Mouse (Mus musculus) ES-Bruce4 (cell line): ENCODE data around the gene Asgr2. TPM values are rescaled to one million over a fixed set of nuclear protein-coding genes. Genes with fewer than 3 reads are reported as not detected.
"Not testable (repeated sequence)": the region's sequence is repeated elsewhere in the genome, so short reads cannot be mapped to it uniquely, and the experiment has no call there.

ENCODE experiments used
- H3K27ac ChIP-seq: 2 replicates; pipeline ENCODE4 v1.5.1; 2012; ENCODE audit warnings: low read length, inconsistent platforms; ENCODE audit not compliant: insufficient read depth
- H3K27me3 ChIP-seq: 2 replicates; pipeline ENCODE4 v1.6.1; 2012; ENCODE audit warnings: mild to moderate bottlenecking, low read length, inconsistent platforms; ENCODE audit not compliant: control insufficient read depth, poor library complexity, insufficient read depth, severe bottlenecking
- H3K36me3 ChIP-seq: 2 replicates; pipeline ENCODE4 v1.6.1; 2012; ENCODE audit warnings: inconsistent platforms, mild to moderate bottlenecking, low read length, moderate library complexity; ENCODE audit not compliant: control insufficient read depth, poor library complexity, insufficient read depth, severe bottlenecking
- H3K4me1 ChIP-seq: one replicate; pipeline ENCODE4 v1.8.1; 2011; ENCODE audit warnings: low read length; ENCODE audit not compliant: control insufficient read depth, insufficient read depth
- H3K4me3 ChIP-seq: 2 replicates; pipeline ENCODE4 v1.5.1; 2011; ENCODE audit warnings: low read depth, mild to moderate bottlenecking, low read length
- H3K9ac ChIP-seq: 2 replicates; pipeline ENCODE4 v1.6.1; 2012; ENCODE audit warnings: low read depth, mild to moderate bottlenecking, inconsistent platforms; ENCODE audit not compliant: poor library complexity, severe bottlenecking
- H3K9me3 ChIP-seq: replicated peaks from 2 replicates; pipeline ENCODE4 v1.6.1; 2012; ENCODE audit warnings: mild to moderate bottlenecking, low read length, inconsistent platforms; ENCODE audit not compliant: control insufficient read depth, poor library complexity, insufficient read depth, severe bottlenecking
- CTCF ChIP-seq: IDR thresholded peaks from one replicate; pipeline ENCODE4 v1.8.1; 2011; ENCODE audit warnings: low read depth, low read length
- EP300 ChIP-seq: IDR thresholded peaks from 2 replicates; pipeline ENCODE4 v1.6.1; 2011; ENCODE audit warnings: low read depth, low read length; ENCODE audit not compliant: insufficient read depth
- POLR2A ChIP-seq: IDR thresholded peaks from one replicate; pipeline ENCODE4 v1.8.1; 2011; ENCODE audit warnings: low read length; ENCODE audit not compliant: insufficient read depth
- polyA plus RNA-seq: library from polyadenylated mRNA; stranded (reverse); fragments of >200 nt; gene quantifications from 2 replicates; pipeline ENCODE4 v1.2.4, GENCODE M21; 2011; ENCODE audit warnings: low read depth; ENCODE audit not compliant: missing spikeins, insufficient read depth, insufficient read length

The Asgr2 gene
- polyA plus RNA-seq, 1 experiment: not detected

- TF ChIP-seq CTCF: no peak
- TF ChIP-seq POLR2A: no peak
- no peak for TF ChIP-seq EP300
- H3K9me3 ChIP-seq: no peaks in the 10 kb centered on the region; the same call in 1 of the 2 replicates
Observed at GRCm38 (mm10) chr11:70068245-70068644, 24.2 kb upstream of the Asgr2 start.

GRCm38 (mm10) chr11:70070057-70070456 lies 22.4 kb upstream of the Asgr2 start:
- Histone ChIP-seq H3K4me3 (no peak overlapping the region), H3K9me3 (no peaks in the 10 kb centered on the region; the same call in 1 of the 2 replicates), H3K9ac (no peak overlapping the region), H3K36me3 (no peaks in the 10 kb centered on the region), H3K4me1 (no peaks in the 10 kb centered on the region), H3K27me3 (no peaks in the 10 kb centered on the region), H3K27ac (no peak overlapping the region)
- no peak for TF ChIP-seq CTCF

More at GRCm38 (mm10) chr11:70068245-70068644, 24.2 kb upstream of the Asgr2 start:
- Histone ChIP-seq H3K9ac (no peak overlapping the region), H3K27ac (no peak overlapping the region), H3K27me3 (no peaks in the 10 kb centered on the region), H3K4me1 (no peaks in the 10 kb centered on the region), H3K36me3 (no peaks in the 10 kb centered on the region), H3K4me3 (no peak overlapping the region)

- H3K27me3 ChIP-seq, H3K4me3 ChIP-seq, H3K36me3 ChIP-seq, H3K4me1 ChIP-seq, H3K27ac ChIP-seq, H3K9me3 ChIP-seq, H3K9ac ChIP-seq: not testable (repeated sequence)
Observed at GRCm38 (mm10) chr11:70070603-70071002, 21.8 kb upstream of the Asgr2 start.

GRCm38 (mm10) chr11:70074379-70075071 lies 17.9 kb upstream of the Asgr2 start:
- H3K4me3 ChIP-seq: no peak overlapping the region
- no peaks in the 10 kb centered on the region; the same call in 1 of the 2 replicates for H3K9me3 ChIP-seq
- no peaks in the 10 kb centered on the region for H3K27me3 ChIP-seq
- TF ChIP-seq CTCF (peak; percentile 66), POLR2A (no peak), EP300 (no peak)
- no peak overlapping the region for H3K9ac ChIP-seq
- H3K36me3 ChIP-seq: no peaks in the 10 kb centered on the region
- no peaks in the 10 kb centered on the region for H3K4me1 ChIP-seq
- no peak overlapping the region for H3K27ac ChIP-seq

- H3K36me3 ChIP-seq: no peaks in the 10 kb centered on the region
- H3K9me3 ChIP-seq: no peaks in the 10 kb centered on the region; the same call in 1 of the 2 replicates
- H3K27ac ChIP-seq: no peak overlapping the region
- TF ChIP-seq EP300 (no peak), POLR2A (no peak), CTCF (no peak)
- H3K4me3 ChIP-seq: no peak overlapping the region
- no peak overlapping the region for H3K9ac ChIP-seq
- no peaks in the 10 kb centered on the region for H3K27me3 ChIP-seq
- H3K4me1 ChIP-seq: no peaks in the 10 kb centered on the region
Observed at GRCm38 (mm10) chr11:70075581-70075980, 16.9 kb upstream of the Asgr2 start.

GRCm38 (mm10) chr11:70077441-70077840 lies 15.0 kb upstream of the Asgr2 start:
- TF ChIP-seq EP300 (no peak), POLR2A (no peak), CTCF (no peak)
- H3K9me3 ChIP-seq: no peaks in the 10 kb centered on the region
- no peaks in the 10 kb centered on the region for H3K36me3 ChIP-seq
- H3K27ac ChIP-seq: no peak overlapping the region
- no peak overlapping the region for H3K9ac ChIP-seq
- H3K4me1 ChIP-seq: no peaks in the 10 kb centered on the region
- H3K27me3 ChIP-seq: no peaks in the 10 kb centered on the region
- no peak overlapping the region for H3K4me3 ChIP-seq
